Mouse (Mus musculus) frontal cortex, postnatal 36 days (tissue): ENCODE measurements around the gene Vps54.
"Not testable (repeated sequence)": the region's sequence is repeated elsewhere in the genome, so short reads cannot be mapped to it uniquely, and the experiment has no call there.

Source experiments
- DNase-seq, 2 experiments: peaks; one replicate each; pipeline ENCODE4 v3.0.0; 2022; ENCODE audit warnings: low spot score in 2 of 2

Vps54 gene

DNA sequence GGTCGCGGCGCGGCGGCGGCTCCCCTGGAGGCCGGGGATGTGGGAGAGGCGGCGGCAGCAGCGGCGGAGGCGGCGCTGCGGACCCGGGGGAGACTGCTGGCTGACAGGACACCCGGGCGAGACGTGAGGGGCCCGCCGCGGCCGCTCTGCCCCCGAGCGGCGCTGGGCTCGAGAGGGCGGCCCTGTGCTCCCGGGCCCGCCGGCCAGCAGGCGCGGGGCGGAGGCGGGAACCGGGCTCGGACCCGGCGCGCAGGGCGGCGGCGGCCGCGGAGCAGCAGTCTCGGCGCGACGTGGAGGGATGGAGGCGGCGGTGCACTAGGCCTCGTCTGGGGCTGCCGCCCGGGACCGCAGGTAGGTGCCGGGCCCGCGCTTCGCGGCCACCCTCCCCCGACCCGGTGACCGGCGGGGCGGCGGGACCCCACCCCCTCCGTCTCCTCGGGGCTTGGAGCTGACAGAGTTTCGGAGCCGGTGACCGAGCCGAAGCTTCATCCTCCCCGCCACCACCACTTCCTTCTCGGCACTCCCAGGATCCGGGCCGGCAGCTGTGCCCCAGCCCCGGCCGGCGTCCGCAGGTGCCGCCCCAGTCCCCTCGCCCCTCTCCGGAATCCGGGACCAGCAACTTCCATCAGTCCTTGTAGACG, at the start of gene Vps54:
TSS of gene Vps54 (plus strand) at position 261 of the 641 bp plus-strand sequence.
- DNase-seq, result peak; percentile 45 to 58

DNA sequence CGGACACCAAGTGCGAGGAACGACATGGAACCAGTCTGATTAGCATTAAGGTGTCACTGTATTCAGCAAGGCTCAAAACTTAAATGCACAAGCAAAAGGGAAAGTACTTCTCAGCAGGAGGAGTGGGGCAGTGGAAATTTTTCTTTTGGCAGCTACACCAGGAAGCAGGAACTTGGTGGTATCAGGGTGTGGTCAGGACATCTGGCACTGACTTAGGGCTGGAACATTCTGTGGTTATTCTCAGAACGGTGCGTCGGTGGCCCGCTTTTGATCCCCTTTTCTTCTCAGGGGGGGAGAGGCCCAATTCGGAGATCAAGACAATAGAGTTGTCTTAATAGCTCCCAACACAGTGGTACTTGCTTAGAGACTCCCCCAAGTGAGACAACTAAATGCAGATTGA, 47.3 kb upstream of the Vps54 start:
- not testable (repeated sequence) for DNase-seq

DNA sequence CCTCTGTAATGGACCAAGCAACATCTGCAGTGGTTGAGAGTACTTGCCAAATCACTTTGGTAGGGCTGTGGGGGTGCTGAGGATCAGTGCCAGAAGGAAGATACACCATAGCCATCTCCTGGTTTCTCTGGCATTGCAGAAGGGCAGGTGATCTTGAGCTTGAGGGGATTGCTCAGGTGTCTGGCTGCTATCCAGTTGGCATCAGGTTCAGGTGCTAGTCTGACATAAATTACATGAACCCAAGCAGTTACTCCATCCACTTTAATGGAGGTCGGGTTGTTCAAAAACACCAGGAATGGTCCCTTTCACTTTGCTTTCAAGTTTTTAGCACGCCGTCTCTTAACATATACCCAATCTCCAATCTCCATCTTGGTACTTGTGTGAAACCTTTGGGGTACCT, 44.2 kb upstream of the Vps54 start:
- DNase-seq, result no peak

DNA sequence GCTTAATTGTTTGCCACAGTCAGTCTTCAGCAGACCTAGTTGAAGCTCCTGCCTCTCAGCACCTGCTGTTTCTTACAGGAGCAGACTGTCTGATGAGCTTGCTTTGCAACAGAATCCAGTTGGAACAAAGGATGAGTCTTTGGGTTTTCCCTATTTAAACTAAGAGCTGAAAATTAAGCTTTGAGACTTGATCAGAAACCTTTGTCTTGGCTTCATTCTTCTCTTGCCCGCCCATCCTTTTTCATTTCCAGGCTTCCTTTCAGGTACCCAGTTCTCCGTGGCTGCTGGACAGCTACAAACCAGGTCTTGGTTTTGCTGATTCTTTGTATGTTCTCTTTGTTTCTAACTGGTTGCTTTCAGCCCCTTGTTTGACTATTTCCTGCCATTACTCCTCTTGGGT, 30.0 kb upstream of the Vps54 start:
- DNase-seq, result no peak

DNA sequence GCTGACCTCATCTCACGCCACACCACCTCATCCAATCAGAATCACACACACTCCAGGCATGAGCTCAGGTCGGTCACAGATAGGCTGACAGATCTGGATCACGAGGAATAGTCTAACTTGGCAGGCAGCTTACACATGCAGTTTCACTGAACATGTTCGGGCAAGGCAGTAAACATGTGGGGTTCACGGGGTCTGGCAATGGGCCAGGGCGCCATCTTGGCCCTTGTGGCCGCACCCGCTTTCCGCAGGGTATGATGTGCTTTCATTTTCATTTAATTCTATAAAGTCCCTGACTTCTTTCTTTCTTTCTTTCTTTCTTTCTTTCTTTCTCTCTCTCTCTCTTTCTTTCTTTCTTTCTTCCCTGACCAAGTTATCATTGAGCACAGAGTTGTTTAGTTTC, 29.4 kb upstream of the Vps54 start:
- not testable (repeated sequence) for DNase-seq

DNA sequence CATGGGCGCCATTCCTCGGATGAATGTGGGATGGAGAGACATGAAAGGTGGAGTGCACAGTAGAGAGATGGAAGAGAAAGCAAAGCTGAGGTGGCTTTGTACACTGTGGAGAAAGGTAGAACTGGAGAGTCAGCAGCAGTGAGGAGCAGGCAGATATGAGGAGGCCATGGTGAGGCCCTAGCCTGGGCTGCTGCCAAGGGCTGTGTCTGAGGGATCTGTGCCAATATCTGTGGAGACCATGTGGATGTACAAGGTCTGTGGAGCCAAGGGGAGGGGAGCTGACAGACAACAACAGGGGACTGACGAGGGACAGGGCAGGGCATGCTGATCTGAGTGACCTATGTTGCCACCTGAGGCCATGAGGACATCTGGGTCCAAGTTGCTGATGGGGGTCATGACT, 21.7 kb upstream of the Vps54 start:
- no peak for DNase-seq

DNA sequence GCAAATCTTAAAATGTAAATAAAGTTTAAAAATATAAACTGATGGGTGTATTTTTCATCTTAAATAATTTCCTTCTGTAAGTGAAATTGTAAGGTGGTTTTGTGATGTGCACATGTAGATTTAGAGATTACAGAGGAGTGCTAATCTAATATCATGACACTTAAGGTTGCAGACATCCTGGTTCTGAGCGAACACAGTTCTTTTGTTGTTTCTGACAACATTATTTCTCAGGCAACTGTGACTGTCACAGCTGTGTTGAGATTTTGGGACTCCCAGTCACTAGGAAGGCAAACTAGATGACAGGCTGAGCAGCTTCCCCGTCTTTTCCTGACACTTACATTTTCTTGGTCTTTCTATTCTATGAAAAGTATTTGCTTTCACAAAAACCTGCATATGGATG, 19.8 kb upstream of the Vps54 start:
- DNase-seq, result no peak

DNA sequence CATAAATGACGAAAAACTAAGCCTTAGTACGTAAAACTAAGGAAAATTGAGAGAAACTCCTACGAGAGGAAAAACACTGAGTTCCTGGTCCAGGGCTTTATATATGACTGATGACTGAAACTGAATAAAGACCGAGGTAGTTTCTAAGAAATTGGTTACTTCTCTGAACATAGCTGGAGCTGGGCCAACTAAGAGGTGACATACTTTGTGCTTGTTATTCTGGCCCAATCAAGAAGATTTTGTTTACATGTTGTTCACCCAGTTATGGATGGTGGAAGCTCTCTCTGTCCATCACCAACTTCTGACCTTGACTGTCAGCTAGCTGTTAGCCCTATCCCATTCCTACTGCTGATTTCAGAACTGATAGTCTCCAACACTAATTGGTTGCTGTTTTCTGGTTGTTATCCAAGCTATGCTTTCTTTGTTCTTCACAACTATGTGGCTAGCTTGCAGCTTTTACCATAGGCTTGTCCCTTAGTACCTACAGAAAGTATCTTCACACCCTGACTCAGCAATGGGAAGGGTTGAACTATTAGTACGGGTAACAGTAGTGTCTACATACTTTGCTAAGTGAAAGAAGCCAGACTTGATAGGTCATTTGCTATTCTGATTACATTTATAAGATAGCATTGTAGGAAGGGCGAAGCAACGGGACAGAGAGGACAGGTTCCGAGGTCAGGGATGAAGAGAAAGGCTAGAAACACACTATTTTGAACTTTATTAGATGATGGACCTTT, 19.1 kb upstream of the Vps54 start:
- DNase-seq, result no peak

DNA sequence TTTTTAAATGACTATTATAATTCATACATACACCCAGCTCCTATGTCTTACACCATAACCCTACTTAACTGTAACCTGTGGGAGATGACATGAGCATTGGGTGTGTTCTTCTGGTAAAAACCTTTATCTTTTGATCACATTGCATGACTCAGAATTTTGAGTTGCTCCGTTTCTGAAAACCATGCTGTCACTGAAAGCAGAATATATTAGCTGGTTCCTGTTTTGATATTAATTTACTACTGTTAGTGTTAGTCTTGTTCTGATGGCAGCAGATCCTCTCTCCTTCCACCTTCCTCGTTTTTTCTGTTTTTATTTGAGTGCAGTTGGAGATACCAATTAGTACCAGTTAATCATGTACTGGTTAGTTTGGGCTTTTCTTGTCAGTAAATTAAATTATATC, 18.3 kb upstream of the Vps54 start:
- DNase-seq, result no peak

DNA sequence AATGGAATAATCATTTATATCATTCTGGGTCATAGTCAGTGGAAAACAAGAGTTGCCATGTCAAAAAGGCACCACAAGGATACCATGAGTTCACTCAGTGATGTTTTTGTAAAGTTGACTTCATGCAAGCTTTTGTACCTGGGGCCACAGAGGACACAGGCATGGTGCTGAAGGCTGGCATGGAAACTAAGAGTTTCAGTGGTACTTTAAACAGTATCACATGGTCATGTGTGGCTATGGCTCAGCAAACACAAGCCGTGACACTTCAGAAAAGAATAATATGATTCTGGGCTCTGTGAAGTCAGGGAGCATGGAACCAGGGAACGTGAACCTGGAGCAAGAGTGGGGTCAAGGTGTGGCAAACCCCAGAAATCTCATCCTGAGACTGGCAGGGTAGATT, 17.7 kb upstream of the Vps54 start:
- no peak for DNase-seq

DNA sequence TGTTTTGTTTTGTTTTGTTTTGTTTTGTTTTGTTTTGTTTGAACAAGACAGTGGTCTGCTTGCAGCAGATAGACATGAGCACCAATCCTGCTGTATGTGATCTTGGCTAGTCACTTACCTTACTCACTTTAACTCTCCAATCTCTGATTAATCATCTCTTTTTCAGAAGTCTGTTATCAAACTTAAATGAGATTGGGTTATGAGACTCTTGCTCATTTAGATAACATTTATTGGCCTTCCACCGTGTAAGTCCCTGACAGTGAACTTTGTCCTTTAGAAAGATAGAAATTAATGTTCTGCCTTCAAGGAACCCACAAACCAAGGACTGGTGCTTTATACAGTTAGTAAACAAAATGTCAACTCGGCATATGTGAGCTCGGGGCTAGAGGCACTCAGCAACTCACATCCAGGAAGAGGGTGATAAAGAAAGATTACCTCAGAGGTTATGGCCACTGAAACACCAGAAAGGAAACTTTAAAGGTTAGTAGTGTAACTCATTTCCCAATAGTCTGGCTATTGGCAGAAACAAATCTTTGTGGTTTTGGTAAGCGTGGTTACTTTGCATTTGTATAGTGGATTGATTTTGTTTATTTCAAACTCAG, 16.4 kb upstream of the Vps54 start:
- DNase-seq, result no peak

DNA sequence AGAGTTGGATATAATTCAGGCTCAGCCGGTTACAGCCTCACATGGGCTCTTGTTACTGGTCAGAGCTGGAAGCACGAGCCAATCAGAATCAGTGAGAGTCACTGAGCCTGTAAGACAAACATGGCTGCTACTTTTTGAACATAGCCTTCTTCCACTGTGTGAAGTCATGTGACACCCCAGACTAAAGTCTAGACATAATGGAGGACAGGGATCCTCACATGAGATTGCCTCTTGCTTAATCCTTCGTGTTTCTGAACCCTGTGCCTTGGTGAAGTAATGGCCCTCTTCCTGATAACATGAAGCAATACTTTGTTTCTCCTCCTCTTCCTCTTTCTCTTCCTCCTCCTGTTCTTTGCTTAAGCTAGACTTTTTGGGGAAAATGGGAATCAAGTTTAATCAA, 15.5 kb upstream of the Vps54 start:
- DNase-seq, result no peak

DNA sequence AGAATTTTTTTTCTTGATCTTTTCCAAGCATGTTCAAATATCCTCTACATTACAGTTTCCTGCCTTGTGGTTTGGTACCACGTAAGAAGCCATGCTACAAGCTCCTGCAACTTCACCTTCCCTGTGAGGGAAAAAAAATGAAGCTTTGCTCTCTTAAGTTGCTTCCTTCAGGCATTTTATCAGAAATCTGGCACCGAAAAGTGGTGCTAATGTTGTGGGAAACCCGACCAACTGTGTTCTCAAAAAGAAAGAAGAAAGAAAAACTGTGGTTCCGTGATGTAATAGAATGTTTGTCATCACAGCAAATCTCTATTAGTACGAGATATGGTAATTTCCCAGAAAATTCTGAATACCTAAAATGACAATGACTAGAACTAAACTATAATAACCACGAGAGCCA, 15.0 kb upstream of the Vps54 start:
- DNase-seq, result no peak

DNA sequence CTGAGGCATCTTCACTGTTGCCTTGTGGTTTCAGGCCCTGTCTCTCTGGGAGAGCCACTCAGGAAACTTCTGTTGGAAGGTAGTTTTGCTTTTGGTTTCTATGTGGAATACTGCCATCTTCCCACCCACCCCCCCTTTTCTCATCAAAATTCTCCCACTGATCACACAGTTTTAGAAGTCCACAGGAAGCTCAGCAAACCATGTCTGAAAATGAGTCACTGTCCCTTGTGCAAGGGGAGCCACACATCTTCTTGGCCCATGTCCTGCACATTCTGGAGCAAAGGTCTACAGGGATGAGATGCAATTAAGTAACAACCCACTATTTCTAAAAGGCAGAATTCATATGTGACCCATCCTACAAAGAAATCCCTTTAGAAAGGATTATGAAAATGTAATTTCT, 14.6 kb upstream of the Vps54 start:
- no peak for DNase-seq

DNA sequence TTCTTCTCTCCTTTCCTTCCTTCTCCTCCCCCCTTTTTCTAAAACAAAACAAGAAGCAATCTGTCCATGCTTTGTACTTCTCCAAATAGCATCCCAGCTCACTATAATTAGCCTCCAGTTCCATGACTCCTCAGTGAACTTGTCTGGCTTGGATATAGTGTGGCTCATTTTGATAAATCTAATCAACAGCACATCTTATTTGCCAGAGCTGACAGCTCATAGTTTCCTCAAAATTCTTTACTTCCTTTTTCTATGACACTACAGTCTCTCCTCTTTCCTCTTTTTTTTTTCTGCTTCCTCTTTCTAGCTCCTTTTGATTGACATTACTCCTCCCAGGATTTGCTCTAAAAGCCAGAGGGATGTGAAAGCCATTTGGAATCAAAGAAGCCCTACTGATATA, 14.1 kb upstream of the Vps54 start:
- DNase-seq, result no peak

DNA sequence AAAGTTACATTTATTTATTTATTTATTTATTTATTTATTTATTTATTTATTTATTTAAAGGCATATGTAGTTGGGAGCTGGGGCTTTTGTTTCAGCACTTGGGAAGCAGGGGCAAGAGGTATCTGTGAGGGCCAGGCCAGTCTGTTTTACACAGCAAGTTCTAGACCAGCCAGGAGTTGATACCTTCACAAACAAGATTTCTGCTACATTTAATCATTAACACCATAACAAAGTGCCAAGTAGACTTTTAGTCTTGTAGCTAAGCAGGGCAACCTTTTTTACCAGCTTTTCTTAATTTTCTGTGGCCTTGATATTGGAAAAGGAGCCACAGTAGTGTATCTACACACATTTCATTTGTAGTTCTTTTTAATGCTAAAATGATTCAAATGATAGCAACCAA, 3.7 kb upstream of the Vps54 start:
- DNase-seq, result no peak

DNA sequence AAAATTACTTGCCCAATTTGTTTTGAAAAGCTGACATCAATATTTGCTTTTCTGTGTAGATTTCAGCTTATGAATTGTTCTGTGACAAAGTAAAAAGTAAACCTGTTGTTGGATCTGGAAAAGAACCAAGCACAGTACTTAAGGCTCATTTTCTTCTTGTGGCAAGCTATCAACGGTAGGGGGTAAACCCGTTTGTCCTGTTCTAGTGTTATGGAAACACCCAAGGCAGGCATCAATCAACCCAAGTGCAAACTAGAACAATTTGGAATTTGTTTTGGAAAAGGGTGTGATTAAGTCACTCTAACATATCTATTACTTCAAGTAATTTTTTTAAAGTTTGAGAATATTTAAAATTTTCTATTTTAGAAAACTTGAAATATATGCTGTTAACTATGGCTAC, 3.3 kb upstream of the Vps54 start:
- no peak for DNase-seq

DNA sequence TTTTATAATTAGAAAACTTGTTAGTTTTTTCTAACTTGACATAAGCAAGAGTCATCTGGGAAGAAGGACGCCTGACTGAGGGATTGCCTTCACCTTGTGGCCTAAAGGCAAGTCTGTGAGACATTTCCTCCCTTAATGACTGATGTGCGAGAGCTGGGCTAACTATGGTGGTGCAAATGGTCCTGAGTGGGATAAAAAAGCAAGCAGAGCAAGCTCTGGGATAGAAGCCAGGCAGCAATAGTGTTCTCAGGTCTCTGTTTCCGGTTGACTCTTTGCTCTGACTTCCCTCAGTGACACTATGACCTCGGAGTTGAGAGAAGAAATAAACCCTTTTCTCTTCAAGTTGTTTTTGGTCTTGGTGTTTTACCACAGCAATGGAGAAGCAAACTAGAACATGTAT, 2.1 kb upstream of the Vps54 start:
- no peak for DNase-seq

DNA sequence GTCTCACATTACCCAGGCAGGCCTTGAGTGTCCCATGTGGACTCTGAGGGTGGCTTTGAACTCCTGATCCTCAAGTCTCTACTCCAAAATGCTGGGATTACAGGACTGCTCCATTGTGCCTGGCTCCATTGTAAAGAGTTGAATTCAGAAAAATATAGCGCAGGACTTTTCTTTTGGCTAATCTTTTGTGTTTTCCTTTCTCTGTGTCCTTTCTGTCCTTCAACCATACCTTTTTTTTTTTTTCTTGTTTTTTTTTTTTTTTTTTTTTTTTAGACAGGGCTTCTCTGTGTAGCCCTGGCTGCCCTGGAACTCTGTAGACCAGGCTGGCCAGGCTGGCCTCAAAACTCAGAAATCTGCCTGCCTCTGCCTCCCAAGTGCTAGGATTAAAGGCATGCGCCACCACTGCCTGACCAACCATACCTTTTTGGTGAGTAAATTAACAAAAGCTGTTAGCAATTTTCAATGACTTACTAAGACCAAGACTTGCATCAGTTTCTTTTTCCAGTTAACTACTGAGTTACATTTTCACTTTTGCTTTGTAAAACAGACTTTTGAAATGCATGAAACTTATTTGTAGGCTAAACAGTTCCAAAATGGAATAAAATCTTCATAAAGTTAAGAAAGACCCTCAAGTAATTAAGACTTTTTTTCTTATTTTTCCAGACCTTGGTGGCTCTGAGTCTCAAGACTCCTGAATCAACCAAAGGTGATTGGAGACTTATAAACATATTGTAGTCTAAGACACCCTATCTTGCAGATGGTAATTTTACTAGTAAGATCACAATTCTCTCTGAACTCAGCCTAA, 1.4 kb upstream of the Vps54 start:
- no peak for DNase-seq

DNA sequence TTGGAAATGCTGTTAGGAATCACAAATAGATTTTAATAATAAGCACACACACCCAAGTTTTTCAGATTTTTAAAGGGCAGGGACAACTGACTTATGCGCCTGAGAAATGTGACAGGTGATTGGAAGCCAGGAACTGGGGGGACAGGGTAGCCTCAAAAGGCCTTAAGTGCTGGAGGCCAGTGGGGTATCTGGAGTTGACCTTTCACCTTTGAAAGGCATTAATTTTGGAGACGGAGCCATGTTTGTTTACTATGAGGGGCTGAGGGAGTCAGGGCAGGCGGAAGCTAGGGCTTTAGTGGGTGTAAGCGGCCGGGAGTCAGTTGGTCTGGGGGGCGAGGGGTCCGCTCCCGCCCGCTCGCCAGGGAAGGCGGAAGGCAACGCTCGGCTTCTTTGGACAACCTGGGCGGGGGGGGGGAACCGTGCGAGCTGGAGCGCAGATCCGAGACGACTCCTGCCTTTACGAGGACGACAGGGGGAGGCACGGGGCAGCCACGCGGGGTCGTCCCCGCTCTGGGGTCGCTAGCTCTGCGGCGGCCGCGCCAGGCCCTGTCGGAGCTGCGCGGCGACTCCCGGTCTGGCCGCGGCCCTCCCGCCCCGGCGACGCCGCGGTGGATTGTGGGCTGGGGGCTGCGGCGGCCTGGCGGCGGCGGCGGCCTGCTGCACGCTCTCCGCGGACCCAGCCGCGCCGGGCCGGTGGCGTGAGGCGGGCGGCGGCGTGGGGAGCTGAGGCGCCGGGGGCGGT, 631 bp upstream of the Vps54 start:
- peak in 1 of 2 experiments; percentile 10 for DNase-seq

DNA sequence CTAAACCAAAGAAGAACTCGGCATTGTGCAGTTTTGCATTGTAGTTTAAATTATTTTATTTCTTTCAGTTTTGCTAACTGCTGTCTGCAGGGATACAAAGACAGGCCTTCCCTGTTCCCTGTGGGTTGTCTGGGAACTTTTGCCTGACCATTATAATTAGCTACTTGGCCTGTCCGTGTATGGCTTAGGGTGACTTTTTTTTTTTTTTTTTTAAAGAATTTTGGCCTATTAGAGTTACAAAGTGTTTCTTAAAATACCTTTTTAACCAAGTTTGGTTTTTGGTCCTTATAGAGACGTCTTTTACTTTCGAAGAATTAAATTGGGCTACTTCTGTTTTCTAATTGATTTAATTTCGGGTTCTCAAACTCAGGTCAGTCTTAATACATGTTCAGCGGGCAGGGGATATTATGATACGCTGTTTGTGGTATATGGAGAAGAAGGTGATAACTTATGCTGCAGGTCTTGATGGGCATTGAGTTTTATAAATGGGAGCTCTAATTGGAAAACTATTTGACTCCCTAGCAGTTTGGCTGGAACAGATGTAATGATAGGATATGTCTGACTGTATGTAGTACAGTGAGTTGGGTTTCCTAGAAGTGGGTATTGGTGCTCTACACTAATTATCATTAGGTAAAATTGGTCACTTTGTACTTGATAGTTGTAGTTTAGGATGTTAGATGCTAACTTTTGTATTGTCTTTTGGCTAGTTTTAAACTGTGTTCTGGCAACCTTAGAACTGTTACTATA, 855 bp downstream of the Vps54 start:
- no peak for DNase-seq
